Mouse (Mus musculus): ENCODE measurements around the gene Hddc3. TPM values are rescaled to one million over a fixed set of nuclear protein-coding genes. Genes with fewer than 3 reads are reported as not detected.
"Not testable (repeated sequence)": the region's sequence is repeated elsewhere in the genome, so short reads cannot be mapped to it uniquely, and the experiment has no call there.

Hddc3 gene
- polyA plus RNA-seq, 1 experiment from 2014 or later: 19.4 TPM

GRCm38 (mm10) chr7:80317439-80318115 lies 25.3 kb upstream of the Hddc3 start:
- Histone ChIP-seq H3K4me3 (no peak overlapping the region), H3K4me1 (0 out of 2 replicates have a peak, but pooled peaks cover 3% of the 10 kb centered on the region), H3K36me3 (peaks cover 70% of the 10 kb centered on the region), H3K9ac (no peak overlapping the region), H3K4me2 (no peak overlapping the region), H3K9me3 (no peaks in the 10 kb centered on the region), H3K27me3 (no peaks in the 10 kb centered on the region), H3K27ac (no peak overlapping the region)
- ATAC-seq (ENCODE audit: insufficient number of reproducible peaks, low FRiP score, low TSS enrichment, low read depth): no peak
- 76% methylated on average over 1 of the region's 1 CpGs for WGBS

GRCm38 (mm10) chr7:80318670-80319069 lies 24.2 kb upstream of the Hddc3 start:
- ATAC-seq (ENCODE audit: insufficient number of reproducible peaks, low FRiP score, low TSS enrichment, low read depth): no peak
- Histone ChIP-seq H3K4me1 (peaks cover 13% of the 10 kb centered on the region), H3K4me3 (no peak overlapping the region), H3K36me3 (peaks cover 59% of the 10 kb centered on the region), H3K4me2 (no peak overlapping the region), H3K9ac (no peak overlapping the region), H3K27ac (peak overlapping the region; percentile 27; the same call in 1 of the 2 replicates), H3K27me3 (no peaks in the 10 kb centered on the region), H3K9me3 (no peaks in the 10 kb centered on the region)
- 80% methylated on average over 4 of the region's 4 CpGs for WGBS

GRCm38 (mm10) chr7:80319846-80320496 lies 22.9 kb upstream of the Hddc3 start:
- H3K36me3 ChIP-seq: peaks cover 47% of the 10 kb centered on the region
- no peak overlapping the region for H3K4me3 ChIP-seq
- peaks cover 14% of the 10 kb centered on the region for H3K4me1 ChIP-seq
- no peak overlapping the region for H3K4me2 ChIP-seq
- no peaks in the 10 kb centered on the region for H3K9me3 ChIP-seq
- no peak overlapping the region for H3K9ac ChIP-seq
- no peaks in the 10 kb centered on the region for H3K27me3 ChIP-seq
- no peak overlapping the region for H3K27ac ChIP-seq
- ATAC-seq (ENCODE audit: insufficient number of reproducible peaks, low FRiP score, low TSS enrichment, low read depth): no peak
- WGBS: 73% methylated on average over 19 of the region's 19 CpGs

GRCm38 (mm10) chr7:80323336-80323735 lies 19.6 kb upstream of the Hddc3 start:
- 16% methylated on average over 8 of the region's 8 CpGs for WGBS
- peak overlapping the region; percentile 51 for H3K9ac ChIP-seq
- peaks cover 18% of the 10 kb centered on the region for H3K4me1 ChIP-seq
- H3K36me3 ChIP-seq: peaks cover 56% of the 10 kb centered on the region
- ATAC-seq (ENCODE audit: insufficient number of reproducible peaks, low FRiP score, low TSS enrichment, low read depth): no peak
- peak overlapping the region; percentile 74 for H3K4me3 ChIP-seq
- H3K27me3 ChIP-seq: no peaks in the 10 kb centered on the region
- no peaks in the 10 kb centered on the region for H3K9me3 ChIP-seq
- peak overlapping the region; percentile 93 for H3K27ac ChIP-seq
- peak overlapping the region; percentile 72 for H3K4me2 ChIP-seq

GRCm38 (mm10) chr7:80324043-80324815 lies 18.7 kb upstream of the Hddc3 start, which contains the start of gene Rccd1:
Gene Rccd1 (minus strand): TSS chr7:80324454.
- ATAC-seq (ENCODE audit: insufficient number of reproducible peaks, low FRiP score, low TSS enrichment, low read depth): peak; percentile 98
- 1% methylated on average over 38 of the region's 38 CpGs for WGBS
- peak within 1 kb of the TSS; percentile 74 for H3K4me3 ChIP-seq
- H3K27me3 ChIP-seq: no peaks in the 10 kb centered on the region
- peaks cover 60% of the 10 kb centered on the region for H3K36me3 ChIP-seq
- peak within 1 kb of the TSS; percentile 93 for H3K27ac ChIP-seq
- H3K4me2 ChIP-seq: peak within 1 kb of the TSS; percentile 72
- H3K4me1 ChIP-seq: peaks cover 18% of the 10 kb centered on the region
- H3K9ac ChIP-seq: peak within 1 kb of the TSS; percentile 51
- no peaks in the 10 kb centered on the region for H3K9me3 ChIP-seq

- H3K9me3 ChIP-seq; H3K4me2 ChIP-seq; ATAC-seq (ENCODE audit: insufficient number of reproducible peaks, low FRiP score, low TSS enrichment, low read depth); H3K9ac ChIP-seq; H3K27me3 ChIP-seq: not testable (repeated sequence)
- Histone ChIP-seq H3K36me3 (peaks cover 60% of the 10 kb centered on the region), H3K4me1 (peaks cover 18% of the 10 kb centered on the region), H3K27ac (peak overlapping the region; percentile 93), H3K4me3 (peak overlapping the region; percentile 74; the same call in 1 of the 2 replicates)
- WGBS: 38% methylated on average over 5 of the region's 5 CpGs
These were observed 18.1 kb upstream of the Hddc3 start for GRCm38 (mm10) chr7:80324816-80325119.

- no peaks in the 10 kb centered on the region for H3K27me3 ChIP-seq
- WGBS: 93% methylated on average over 16 of the region's 16 CpGs
- H3K27ac ChIP-seq: peak overlapping the region; percentile 57
- no peak for ATAC-seq (ENCODE audit: insufficient number of reproducible peaks, low FRiP score, low TSS enrichment, low read depth)
- H3K4me1 ChIP-seq: peaks cover 15% of the 10 kb centered on the region
- no peak overlapping the region for H3K9ac ChIP-seq
- H3K4me3 ChIP-seq: no peak overlapping the region
- H3K36me3 ChIP-seq: peaks cover 59% of the 10 kb centered on the region
- no peak overlapping the region for H3K4me2 ChIP-seq
- no peaks in the 10 kb centered on the region for H3K9me3 ChIP-seq
These were observed 17.5 kb upstream of the Hddc3 start for GRCm38 (mm10) chr7:80325292-80325868.

GRCm38 (mm10) chr7:80326076-80326475 lies 16.8 kb upstream of the Hddc3 start:
- H3K4me3 ChIP-seq: no peak overlapping the region
- no peaks in the 10 kb centered on the region for H3K9me3 ChIP-seq
- ATAC-seq (ENCODE audit: insufficient number of reproducible peaks, low FRiP score, low TSS enrichment, low read depth): no peak
- WGBS: 96% methylated on average over 19 of the region's 19 CpGs
- peaks cover 15% of the 10 kb centered on the region for H3K4me1 ChIP-seq
- no peak overlapping the region for H3K27ac ChIP-seq
- no peak overlapping the region for H3K4me2 ChIP-seq
- peaks cover 60% of the 10 kb centered on the region for H3K36me3 ChIP-seq
- no peak overlapping the region for H3K9ac ChIP-seq
- H3K27me3 ChIP-seq: no peaks in the 10 kb centered on the region

GRCm38 (mm10) chr7:80330278-80330677 lies 12.6 kb upstream of the Hddc3 start:
- H3K4me1 ChIP-seq: peaks cover 1% of the 10 kb centered on the region; the same call in 1 of the 2 replicates
- no peaks in the 10 kb centered on the region for H3K27me3 ChIP-seq
- no peak overlapping the region for H3K4me2 ChIP-seq
- no peak overlapping the region for H3K9ac ChIP-seq
- ATAC-seq (ENCODE audit: insufficient number of reproducible peaks, low FRiP score, low TSS enrichment, low read depth): no peak
- H3K36me3 ChIP-seq: peaks cover 98% of the 10 kb centered on the region
- no peak overlapping the region for H3K27ac ChIP-seq
- 88% methylated on average over 8 of the region's 8 CpGs for WGBS
- no peaks in the 10 kb centered on the region for H3K9me3 ChIP-seq
- H3K4me3 ChIP-seq: no peak overlapping the region

- H3K27me3 ChIP-seq: no peaks in the 10 kb centered on the region
- no peak overlapping the region for H3K9ac ChIP-seq
- no peak for ATAC-seq (ENCODE audit: insufficient number of reproducible peaks, low FRiP score, low TSS enrichment, low read depth)
- no peak overlapping the region for H3K4me3 ChIP-seq
- no peaks in the 10 kb centered on the region for H3K9me3 ChIP-seq
- 96% methylated on average over 19 of the region's 19 CpGs for WGBS
- H3K4me2 ChIP-seq: no peak overlapping the region
- no peak overlapping the region for H3K27ac ChIP-seq
- peaks cover 98% of the 10 kb centered on the region for H3K36me3 ChIP-seq
- no peaks in the 10 kb centered on the region for H3K4me1 ChIP-seq
These were observed 11.5 kb upstream of the Hddc3 start for GRCm38 (mm10) chr7:80331433-80331832.

GRCm38 (mm10) chr7:80334848-80335247 lies 8.1 kb upstream of the Hddc3 start:
- Histone ChIP-seq H3K27ac (no peak overlapping the region), H3K4me2 (no peak overlapping the region), H3K9me3 (no peaks in the 10 kb centered on the region), H3K4me1 (peaks cover 16% of the 10 kb centered on the region), H3K4me3 (no peak overlapping the region), H3K36me3 (peaks cover 72% of the 10 kb centered on the region), H3K27me3 (no peaks in the 10 kb centered on the region), H3K9ac (no peak overlapping the region)
- WGBS: 85% methylated on average over 4 of the region's 4 CpGs
- no peak for ATAC-seq (ENCODE audit: insufficient number of reproducible peaks, low FRiP score, low TSS enrichment, low read depth)

All from limb, embryonic 15.5 days (tissue).